Mouse (Mus musculus): ENCODE measurements at regions not wholly inside any gene's neighbourhood (a gene's known extent, or its start where the extent isn't known, plus 50 kb on each side); places are given as distances from the start of the nearest gene placed in this dataset.

DNA sequence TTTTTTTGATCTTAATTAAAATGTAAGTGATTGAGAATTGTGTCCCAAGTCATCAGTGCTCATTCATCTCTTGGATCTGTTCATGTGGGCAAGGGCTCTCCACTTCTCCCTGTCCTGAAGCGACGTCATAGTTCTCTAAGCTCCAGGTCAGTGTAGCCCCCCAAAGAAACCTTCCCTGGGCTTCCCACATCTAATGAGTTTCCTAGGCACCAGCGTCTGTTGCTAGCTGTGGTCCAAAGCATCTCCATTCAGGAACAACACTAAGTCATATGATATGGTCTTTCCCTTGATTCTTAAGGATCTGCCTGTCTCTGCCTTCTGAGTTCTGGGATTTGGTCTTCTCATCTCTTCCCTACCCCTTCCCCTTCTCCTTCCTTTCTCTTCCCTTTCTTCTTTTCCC lies 66.3 kb upstream of the Sox4 start:
- DNase-seq: no peak

DNA sequence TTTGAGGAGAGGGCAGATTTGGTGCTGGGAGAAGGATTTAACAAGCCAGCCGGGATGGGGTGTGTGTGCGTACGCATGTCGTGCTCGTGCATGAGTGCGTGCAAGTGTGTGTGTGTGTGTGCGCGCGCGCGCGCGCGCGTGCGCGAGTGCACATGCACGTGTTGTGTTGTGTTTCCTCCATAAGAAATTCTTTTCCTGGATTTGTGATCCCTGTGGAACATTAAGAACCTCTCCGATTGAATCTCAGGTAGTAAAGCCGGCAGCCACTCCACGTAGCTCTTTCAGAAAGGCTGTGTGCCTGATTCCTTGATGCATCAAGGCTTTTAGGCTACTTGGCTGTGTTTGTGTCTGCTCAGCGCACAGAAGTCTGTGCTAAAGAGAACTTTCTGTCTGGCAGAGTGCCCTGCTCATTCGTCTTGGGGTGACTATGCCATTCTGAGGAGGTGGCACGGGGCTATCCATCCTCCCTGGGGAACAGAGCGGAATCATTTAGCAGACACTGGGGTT lies 62.7 kb upstream of the Sox4 start:
- peak; percentile 39 for DNase-seq

DNA sequence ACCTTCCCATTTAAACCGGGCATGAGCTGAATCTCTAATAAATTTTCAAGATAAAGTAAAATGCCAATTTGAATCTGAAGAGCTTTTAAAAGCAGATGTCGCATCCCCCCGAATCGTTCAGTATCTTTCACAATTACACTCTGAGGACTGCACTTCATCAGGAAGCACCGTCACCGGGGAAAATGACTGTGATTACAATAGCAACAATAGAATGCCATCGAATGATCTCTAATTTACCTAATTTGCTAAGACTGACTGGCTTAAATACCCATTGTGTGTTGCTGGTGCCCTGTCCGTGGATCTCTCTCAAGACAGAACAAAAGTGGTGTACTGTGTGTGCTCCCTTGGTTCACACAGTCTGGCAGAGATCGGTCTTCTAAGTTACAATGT lies 62.1 kb upstream of the Sox4 start:
- DNase-seq: peak; percentile 18

DNA sequence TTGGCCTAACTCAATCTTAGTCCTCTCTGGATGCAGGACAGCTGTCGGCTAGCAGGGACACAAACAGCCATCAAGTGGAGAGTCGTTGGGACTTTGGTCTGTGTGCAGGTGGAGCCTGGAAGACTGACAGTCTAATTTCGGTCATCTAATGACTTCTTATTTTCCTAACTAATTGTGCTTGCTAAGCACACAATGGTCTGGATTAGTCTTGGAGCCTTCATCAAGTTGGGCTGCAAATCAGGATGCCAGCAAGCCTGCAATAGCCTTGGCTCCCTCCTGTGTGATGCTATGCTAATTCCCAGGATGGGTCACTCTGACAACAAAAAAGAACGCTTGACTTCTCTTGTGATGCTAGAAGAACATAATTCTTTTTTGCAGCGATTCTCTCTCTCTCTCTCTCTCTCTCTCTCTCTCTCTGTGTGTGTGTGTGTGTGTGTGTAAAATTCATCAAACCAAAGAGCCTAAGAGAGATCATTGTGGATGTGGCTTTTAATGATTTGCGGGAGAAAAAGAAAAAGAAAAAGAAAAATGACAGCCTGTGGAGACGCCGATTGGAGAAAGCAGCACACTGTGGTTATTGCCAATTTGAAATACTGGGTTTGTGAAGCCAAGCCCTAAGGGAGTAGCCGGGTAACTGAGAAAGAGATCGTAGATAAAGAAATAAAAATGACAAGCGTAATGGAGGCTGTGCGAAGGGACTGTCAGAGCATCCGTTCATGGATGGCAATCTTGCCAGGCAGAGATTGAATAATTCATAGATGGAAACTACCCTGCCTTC lies 61.5 kb upstream of the Sox4 start:
- DNase-seq: peak; percentile 46

DNA sequence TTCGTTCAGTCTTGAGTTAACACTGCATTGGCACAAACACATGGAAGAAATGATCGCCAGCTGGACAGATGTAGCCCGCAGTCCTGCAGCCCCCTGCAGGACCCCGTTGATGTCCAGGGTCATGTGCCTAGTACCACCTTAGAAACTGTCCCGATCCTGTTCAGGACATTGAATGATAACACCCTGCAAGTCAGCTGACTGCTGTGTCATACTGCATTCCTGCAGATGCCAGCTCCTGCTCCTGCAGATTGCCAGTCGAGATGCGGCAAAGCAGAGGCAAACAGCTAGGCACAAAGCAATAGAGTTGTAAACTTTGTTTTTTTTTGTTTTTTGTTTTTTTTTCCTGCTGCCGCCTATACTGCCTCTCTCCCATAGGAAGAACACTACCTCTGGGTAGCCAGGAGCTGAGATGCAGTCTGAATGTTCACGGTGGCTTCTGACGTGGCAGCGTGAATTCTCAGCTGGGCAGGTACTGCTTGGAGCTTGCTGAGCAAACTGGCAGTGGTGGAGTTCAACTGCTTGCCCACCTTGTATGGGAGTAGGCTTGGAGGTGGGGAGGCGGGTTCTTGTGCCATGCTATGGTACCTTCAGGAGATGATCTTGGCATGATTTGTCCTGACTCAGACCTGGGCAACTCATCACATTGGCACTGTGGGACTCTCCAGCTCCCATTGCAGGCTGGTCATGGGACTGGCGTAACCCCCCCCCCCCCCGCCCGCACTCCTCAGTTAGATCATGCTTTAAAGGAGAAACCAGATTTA lies 60.7 kb upstream of the Sox4 start:
- no peak for DNase-seq

DNA sequence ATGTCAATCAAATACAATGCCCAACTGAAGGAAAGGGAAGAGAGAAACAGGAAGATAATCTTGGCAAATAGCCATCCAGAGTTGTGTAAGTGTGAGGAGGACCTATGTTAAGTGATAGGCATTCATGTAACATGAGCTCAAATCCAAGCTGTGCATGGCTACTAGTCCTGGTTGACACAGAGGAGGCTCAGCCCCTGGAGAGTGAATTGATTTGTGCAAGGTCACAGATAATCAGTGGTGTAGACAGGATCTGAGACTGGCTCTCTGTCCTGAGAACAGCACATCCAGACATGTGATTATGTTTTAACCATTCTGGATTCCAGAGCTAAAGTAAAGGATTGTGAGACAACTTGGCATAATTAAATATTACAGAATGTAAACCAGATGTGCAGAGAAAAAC lies 53.0 kb upstream of the Sox4 start:
- DNase-seq: no peak

Measured in embryo, embryonic 11 days (tissue).